Mouse (Mus musculus) layer of hippocampus, postnatal 14 days (tissue): ENCODE measurements around the gene Sp2. TPM values are rescaled to one million over a fixed set of nuclear protein-coding genes. Genes with fewer than 3 reads are reported as not detected.

Experiments used
- DNase-seq, 2 experiments: peaks; one replicate each; pipeline ENCODE4 v3.0.0; 2021 to 2022; ENCODE audit warnings: low spot score in 2 of 2, mixed read lengths in 1 of 2
- long read RNA-seq, 2 experiments: library from polyadenylated mRNA; stranded (forward); transcript quantifications; one replicate each; pipeline ENCODE4 v2.0.0; 2021
- total RNA-seq, 2 experiments: library from RNA; stranded (reverse); gene quantifications; 2 replicates each; pipeline ENCODE4 v1.2.3; 2021

Sp2 gene
- total RNA-seq, result 10 to 100 TPM; 12.3 to 13.5 TPM
- long read RNA-seq, experiment 1, partial matches to known transcripts, result 3 of 19 reads
- long read RNA-seq, experiment 1, other reads (novel, unspliced or antisense), result 13 of 19 reads
- long read RNA-seq, experiment 2, partial matches to known transcripts, result 6 of 24 reads
- long read RNA-seq, experiment 2, other reads (novel, unspliced or antisense), result 14 of 24 reads

DNA sequence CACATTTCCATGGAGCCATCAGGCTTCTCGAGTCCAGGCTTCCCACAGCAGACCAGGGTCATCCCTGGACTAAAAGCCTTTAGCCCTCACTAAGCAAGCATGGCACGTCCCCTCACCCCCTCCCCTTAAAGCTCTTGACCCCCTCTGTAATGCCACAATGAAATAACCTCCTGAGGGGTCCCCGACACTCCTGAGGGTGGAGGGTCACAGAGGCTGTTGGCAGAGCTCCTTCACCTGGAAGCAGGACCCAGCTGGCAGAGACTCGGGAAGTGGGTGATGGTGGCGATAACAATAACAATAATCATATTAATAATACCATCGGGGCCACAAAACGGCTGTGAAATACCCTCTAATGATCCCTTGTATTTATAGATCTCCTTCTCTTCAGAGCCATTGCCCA, at the start of gene Sp2:
TSS of gene Sp2 (minus strand) at position 101 of the 400 bp plus-strand sequence.
- no peak for DNase-seq

DNA sequence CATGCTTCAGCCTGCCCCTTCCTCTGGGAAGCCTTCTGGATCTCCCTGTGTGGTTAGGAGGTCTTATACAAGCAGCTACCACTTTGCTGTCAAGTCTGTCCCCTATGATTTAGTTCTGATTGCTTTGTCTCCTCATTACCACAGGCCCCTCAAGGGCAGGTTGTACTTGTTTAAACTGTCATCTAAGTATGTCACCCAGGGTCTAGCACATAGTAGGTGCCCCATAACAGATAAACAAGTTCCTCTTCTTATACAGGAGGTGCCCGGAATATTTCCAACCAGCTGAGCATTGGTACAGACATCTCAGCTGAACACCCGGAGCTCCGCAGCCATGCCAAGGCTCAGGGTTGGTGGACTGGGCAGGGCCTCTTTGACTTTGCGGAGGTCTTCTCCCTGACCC, 49.7 kb upstream of the Sp2 start:
- DNase-seq, result no peak

DNA sequence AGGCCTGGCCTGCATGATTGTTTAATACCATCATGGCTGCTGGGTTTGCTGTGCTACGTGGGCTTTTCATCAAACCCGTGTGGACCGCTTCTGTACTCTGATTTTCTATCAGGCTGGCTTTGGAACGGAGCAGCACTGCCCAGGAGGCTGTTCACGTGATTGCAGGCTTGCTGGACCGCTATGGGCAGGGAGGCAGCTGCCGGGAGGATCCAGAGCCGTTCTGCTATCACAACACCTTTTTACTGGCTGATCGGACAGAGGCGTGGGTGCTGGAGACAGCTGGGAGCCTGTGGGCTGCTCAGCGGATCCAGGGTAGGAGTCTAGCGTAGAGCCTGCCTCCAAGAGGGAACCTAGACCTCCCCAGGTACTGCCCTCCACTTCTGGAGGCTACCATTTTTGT, 49.2 kb upstream of the Sp2 start:
- no peak for DNase-seq

DNA sequence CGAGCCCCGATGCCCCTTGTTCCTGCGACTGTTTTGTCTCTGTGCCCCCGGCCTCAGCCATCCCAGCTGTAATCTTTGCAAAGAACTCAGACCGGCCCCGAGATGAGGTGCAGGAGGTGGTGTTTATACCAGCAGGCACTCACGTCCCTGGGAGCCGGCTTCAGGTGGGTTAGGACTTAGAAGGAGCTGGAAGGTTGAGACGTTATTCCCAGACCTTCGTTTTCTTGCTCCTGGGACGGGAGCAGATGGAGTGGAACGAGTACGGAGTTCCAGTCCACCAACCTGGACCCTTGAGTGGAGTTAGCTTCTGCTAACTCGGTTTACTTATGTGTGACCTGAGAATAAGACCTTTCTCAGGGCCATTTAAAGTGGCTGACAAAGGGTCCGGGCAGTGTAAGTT, 47.7 kb upstream of the Sp2 start:
- DNase-seq, result no peak

DNA sequence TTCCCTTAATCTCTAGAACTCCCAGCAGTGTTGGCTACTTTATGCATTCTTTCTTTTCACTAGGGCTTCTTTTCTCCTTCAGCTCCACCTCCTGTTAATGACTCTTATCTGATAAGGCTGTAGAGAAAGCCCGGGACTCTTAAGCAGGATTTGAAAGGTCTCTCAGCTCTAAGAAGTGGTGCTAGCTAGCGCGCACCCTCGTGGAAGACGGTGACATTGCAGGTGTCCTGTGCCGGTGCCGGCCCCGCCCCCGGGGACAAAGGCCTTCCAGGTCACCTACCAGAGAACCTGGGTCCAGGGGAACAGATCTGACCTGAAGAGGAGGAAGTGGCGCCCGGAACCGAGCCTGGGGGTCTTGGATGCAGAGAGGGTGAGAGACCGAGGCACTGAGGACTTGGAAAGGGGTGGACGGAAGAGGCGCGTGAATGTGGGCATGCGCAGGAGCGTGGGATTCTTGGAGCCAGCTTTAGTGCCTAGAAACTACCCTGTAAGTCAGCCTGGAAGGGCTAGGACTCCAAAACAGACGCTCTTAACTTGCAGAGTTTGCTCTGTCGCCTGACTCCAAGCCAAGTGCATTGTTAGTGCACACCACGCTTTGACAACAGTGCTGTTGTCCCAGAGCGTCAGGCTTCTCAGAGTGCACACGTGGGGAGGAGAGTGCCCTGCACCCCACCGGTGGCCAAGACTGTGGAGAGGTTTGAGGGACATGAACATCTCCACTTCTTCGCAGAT, 47.1 kb upstream of the Sp2 start, which contains the start of gene Scrn2:
TSS of gene Scrn2 (plus strand) at position 253 of the 732 bp plus-strand sequence.
- peak; percentile 63 to 70 for DNase-seq

DNA sequence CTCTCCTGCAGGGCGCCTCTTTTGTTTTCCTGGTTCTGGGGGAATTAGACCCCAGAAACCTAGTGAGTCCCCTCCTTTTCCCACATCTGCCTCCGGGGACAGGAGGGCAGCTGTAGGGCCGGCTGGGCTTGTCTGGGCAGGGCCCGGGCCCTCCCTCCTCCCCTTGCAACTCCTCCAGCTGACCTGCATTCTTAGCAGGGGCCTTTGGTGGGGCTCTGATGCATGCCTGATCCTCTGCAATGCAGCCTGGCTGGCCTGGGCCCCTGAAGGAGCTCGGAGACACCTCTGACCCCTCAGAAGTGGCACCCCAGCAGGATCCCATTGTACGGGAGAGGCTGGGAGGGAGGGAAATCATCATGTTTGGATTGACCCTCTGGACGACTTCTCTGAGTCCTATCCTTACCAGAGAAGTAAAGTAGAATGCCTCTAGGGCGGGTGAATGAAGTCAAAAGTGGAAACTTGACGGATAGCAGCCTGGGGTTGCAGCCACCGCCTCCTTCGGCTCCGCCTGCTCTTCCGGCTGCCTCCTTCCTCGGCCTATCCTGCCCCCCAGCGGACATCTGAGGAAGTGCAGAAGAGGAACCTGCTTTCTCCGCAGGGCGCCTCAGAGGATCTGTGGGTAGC, 43.1 kb upstream of the Sp2 start:
- peak; percentile 76 to 79 for DNase-seq

DNA sequence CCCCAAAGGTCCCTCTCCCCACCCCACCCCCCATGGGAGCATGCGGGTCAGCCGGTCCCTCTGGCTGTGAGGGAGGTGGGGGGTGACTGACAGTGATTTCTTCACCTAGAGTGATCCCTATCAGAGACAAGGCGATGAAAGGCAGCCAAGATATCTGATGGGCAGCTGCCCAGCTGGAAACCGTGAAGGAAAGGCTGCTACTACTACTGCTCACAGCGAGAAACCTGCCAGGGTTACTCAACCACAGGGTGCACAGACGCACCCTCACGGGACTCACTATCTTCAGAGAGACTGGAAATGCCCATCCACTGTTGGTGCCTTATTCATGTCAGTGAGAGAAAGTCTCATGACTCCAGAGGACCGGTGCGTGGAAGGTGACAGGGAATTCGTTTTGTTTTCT, 42.2 kb upstream of the Sp2 start:
- DNase-seq, result no peak

DNA sequence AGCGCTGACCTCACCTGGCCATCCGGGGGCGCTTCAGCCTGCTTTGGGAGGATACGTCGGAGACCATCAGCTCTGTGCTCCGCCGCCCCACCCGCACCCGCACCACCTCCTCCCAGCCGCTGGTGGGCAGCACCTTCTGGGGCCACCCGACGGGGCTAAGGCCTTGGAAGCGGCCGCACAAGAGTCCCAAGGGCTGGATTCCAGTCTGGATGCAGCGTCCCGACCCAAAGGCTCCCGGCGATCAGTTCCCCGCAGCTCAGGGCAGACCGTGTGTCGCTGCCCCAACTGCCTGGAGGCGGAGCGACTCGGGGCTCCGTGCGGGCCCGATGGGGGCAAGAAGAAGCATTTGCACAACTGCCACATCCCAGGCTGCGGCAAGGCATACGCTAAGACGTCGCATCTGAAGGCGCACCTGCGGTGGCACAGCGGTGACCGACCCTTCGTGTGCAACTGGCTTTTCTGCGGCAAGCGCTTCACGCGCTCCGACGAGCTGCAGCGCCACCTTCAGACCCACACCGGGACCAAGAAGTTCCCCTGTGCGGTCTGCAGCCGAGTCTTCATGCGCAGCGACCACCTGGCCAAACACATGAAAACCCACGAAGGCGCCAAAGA, 39.2 kb upstream of the Sp2 start:
- DNase-seq, result peak; percentile 55 to 65

DNA sequence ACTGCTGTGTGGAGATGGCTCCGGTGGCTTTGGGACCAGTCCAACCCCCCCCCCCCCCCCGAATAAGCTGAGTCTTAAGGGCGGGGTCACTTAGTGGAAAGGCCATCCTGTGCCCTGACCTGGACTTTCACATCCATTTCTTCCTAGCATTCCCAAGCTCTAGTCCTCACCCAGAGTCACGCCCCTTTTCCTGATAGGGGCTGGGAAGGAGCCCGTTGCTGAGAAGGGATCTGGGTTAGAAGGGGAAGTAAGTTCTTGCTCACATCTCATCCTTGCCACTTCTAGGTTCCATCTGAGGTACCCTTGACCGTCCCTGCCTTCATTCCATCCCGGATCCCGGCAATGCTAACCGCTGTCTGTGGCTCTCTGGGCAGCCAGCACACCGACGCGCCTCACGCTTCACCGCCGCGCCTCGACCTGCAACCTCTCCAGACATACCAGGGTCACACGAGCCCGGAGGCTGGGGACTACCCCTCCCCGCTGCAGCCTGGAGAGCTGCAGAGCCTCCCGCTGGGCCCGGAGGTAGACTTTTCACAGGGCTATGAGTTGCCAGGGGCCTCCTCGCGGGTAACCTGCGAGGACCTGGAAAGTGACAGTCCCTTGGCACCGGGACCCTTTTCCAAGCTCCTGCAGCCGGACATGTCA, 38.5 kb upstream of the Sp2 start:
- no peak for DNase-seq

DNA sequence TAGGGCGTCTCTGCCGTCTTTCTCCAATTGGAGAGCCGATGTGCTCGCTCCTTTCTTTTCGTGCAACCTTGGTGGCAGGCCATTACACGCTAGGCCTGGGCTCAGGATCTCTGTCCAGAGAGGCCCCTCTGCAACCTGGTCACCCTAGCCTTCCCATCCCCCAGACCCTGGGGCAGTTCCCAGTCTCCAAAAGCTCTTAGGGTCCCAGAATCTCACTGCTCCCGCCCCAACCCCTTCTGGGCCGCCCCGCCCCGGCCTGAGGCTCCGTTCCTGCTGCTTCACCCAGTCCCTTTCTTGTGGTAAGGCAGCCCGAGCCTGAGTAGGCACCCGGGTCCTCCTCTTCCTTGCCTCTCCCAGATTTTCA, 36.6 kb upstream of the Sp2 start:
- DNase-seq, result no peak

DNA sequence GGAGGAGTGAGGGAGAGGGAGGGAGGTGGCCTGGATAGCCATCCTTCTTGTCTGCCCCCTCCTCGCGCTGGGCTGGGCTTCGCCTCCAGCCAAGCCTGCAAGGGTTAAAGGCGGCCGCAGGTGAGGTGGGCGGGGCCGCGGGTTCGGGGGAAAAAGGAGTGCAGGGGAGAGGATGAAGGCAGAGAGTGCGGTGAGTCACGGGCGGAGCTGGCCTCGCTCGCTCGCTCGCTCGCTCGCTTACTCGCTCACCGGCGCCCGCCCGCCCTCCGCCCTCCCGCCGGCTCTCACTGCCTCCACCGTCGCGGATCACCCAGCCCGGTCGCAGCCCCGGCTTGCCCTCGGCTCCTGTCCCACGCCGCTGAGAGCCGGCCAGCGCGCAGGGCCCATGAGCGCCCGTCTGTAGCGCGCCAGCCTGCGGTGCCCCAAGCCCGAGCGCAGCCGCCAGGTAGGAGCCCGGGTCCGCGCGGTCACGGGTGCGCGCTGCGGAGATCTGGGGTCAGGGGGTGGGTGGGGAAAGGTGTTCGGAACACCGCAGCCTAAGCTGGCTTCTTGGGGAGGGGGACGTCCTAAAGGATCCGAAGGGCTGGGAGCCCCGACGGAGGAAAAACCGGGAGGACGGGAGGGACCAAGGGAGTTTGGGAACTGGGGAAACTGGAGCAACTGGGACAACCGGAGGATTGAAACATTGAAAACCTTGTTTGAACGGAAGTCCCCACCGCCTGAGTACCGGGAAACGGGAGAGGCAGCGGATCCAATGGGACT, 36.0 kb upstream of the Sp2 start:
- no peak for DNase-seq

DNA sequence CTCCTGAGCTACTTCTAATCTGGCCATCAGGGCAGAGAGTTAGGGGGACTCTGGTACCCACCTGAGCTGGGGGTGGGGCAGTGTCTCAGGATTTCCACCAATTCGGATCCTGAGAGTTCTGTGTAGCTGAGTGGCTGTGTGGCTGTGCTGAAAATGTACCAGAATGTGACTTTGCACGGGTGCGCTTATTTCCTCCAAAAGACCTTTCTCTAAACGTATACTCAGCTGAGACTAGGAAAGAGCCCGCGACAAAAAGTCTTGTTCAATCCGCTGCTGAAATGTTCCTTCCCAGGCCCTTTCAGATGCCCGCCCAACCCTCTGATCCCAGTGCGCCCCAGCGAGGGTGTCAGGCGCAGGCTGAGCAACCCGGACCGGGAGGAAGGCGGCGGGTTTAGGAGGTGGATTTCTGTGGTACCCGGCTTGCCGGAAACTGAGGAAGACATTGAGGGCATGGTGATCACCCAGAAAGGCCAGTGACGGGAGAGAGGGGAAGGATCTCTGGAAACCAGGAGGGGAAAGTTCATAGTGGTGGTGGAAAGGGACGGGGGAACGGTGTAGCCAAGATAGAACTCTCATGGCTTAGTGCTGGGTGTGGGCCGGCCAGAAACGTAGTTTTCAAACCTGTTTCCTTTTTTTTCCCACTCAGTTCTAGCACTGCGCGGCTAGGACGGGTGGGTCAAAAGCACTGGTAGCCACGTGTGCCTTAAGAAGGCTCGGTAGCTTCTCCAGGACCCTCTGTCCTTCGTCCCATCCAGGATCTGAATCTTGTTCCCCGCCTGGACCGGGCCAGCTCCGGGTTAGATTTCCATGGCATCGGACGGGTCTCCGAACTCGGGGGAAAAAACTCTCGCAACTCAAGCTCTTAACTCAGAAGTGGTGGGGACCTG, 35.2 kb upstream of the Sp2 start:
- DNase-seq, result no peak

DNA sequence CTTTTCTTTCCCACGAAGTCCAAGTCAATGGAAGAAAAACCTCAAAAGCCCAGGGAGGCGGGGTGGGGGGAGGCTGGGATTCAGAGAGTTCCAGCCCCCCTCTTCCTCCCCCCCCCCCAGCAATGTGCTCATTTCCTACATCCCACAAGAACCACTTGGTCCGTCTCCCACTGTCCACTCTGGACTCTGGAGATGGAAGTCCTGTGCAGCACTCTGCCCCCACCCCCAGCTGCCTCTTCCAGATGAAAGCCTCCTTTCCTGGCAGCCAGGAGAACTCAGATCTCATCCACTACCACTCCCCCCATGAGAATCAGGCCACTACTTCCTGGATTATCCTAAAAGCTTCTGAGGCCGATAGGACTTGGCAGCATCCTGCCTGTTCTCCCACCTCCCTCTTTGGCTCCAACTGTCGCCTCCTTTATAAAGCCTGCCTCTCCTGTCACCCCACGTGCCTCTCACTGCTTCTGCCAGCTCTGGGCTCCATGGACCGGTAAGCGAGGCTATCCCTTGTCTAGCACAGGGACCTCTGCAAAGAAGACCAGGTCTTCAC, 30.4 kb upstream of the Sp2 start, which contains the start of gene Sp6:
TSS of gene Sp6 (plus strand) at position 274 of the 550 bp plus-strand sequence.
- DNase-seq, result no peak

DNA sequence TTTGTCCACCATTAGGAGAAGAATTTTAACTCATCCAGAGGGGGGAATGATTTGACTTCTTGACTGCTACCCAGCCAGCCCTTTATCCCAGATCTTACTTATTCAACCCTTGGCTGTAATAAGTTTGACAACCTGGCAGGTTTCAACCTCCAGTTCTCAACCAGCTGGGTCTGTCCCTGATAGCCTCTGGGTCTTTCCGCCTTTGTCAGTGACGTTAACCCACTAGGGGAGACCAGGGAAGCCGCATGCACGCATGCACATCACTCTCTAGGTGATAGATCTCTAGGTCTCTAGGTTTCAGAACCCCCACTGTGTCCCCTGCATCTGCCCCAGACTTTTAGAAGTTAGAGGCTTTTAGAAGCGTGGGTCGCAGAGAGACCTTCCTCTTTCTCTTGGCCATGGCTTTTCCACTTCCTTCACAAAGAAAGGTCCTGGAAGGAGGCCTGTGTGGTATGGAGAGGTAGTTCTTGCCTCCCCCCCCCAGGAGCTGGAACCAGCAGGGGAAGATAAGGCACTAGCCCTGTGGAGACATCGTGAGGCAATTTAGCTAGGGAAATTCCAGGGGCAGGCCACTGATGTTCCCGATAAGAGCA, 26.5 kb upstream of the Sp2 start:
- DNase-seq, result no peak

DNA sequence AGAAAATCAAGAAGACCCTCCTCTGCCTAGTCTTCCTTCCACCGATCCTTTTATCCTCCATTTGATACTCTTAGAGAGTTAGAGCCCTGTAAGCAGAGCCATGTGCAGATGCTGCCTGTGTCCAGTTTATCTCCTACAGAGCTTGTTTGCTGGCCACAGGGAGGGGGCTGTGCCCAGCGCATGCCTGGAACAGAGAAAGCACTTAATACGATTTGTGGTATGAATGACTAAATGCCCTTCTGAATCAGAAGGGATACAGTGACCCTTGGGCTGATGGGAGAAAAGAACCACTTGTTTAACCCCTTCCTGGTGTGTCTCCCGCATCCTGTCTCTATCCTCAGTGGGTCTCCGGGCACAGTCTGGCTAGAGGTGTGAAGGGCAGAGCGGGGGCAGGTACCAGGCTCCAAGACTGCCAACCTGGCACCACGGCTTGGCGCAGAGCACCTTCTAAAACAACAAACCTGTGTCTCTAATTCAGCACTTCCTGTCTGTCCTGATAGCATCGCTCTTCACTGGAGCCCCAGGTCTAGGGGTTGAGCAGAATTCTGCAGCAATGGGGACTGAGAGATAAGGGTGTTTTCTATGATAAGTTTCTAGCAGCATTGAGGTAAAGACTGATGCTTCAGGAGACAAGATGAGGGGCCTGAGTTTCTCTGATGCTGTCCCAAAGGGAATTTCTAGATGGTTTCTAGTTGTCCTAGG, 24.5 kb upstream of the Sp2 start:
- DNase-seq, result no peak

DNA sequence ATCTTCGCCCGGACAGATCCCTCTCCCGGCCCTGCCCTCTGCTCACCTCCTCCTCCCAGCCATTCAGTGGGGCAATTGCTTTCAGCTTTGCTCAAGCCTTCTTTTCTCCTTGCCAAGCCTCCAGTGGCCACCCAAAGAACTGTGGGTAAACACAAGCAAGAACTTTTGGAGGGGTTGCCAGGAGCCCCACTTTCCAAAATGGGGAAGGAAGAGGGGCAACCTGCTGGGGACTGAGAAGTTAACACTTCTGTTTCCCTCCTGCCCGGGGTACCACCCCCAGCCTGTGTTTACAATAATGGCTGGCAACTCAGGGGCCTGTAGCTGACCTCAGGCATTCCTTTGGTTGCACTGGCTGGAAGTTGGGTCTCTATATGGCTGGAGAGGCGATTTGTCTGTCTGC, 20.4 kb upstream of the Sp2 start:
- DNase-seq, result no peak

DNA sequence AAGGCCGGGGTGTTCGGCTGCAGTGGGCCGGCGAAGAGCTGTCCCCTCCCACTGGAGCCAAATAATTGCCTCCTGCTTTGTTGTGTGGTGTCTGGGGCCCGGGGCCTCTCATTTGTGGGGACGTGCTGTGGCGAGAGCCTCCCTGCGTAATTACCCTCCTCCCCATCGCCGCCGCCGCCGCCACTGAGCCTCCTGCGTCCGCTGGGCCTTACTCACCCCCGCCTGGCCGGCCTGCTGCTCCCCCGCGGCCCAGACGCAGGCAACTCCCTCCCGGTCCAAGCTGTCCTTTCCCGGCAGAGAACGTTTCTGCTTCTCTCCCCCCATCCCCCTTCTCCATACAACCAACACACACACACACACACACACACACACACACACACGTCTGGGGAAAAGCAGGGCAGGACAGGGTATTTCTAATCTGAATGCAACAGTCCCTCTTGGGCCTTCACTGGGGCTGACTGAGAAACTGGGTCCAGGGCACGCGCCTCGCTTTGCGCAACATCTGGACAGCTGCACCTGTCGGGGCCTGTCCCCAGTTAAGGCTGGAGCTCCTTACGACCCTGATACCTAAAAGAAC, 14.7 kb upstream of the Sp2 start:
- DNase-seq, result no peak

DNA sequence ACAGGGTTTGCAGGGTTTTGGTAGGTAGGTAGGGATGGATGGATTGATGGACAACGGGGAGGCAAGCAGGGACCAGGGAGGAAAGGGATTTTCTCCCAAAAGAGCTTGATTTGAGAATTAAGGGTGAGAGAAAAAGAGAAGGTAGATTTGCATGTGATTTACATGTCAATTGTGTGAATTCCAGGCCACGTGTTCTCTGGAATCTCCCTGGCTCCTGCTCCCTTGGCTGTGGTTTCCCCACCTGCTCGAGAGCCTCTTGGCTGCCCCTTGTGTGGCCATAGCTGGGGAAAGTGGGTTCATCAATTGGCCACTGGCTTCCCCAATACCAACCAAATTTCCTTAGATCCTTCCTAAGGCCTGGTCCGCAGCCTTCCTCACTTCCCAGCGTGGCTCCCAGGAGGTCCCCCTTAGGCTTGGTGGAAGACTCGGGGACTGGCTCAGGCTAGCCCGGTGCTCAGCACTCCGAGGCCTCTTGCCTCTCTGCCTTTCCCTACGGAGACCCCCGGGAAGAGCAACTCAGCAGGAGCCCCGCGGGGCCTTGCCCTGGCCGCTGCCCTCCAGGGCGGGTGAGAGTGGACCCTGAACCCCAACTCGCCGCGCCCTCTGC, 14.1 kb upstream of the Sp2 start:
- DNase-seq, result no peak
